Mouse (Mus musculus) lung, adult 2 months (tissue): ENCODE results near the gene Vps13d. TPM values are rescaled to one million over a fixed set of nuclear protein-coding genes. Genes with fewer than 3 reads are reported as not detected.

Experiments used
- DNase-seq: peaks from one replicate; pipeline ENCODE4 v3.0.0; 2022
- H3K4me1 ChIP-seq: fragments of 200-500 bp; 2 replicates; pipeline ENCODE4 v1.6.1; 2011; ENCODE audit warnings: low read length; ENCODE audit not compliant: control insufficient read depth, insufficient read depth
- H3K4me3 ChIP-seq: fragments of 200-500 bp; replicated peaks from 2 replicates; pipeline ENCODE3; 2011; ENCODE audit warnings: low read depth, mild to moderate bottlenecking, control low read depth, low read length; ENCODE audit errors: extremely low read depth
- CTCF ChIP-seq: fragments of 200-500 bp; IDR thresholded peaks from 2 replicates; pipeline ENCODE4 v1.5.1; 2011; ENCODE audit warnings: mild to moderate bottlenecking, low read length, control low read depth; ENCODE audit not compliant: insufficient read depth
- POLR2A ChIP-seq: fragments of 200-500 bp; IDR thresholded peaks from 2 replicates; pipeline ENCODE4 v1.6.1; 2011; ENCODE audit warnings: low read depth, mild to moderate bottlenecking, control low read depth, low read length, borderline replicate concordance; ENCODE audit errors: extremely low read depth
- WGBS: fragments of 180-500 bp; shearing (Covaris S2); methylation state at CpG from one replicate; pipeline ENCODE4 v1.1.7; 2018; 5-methylcytosine and 5-hydroxymethylcytosine counted together
- polyA plus RNA-seq: library from polyadenylated mRNA; depleted of rRNA; stranded (reverse); fragments of >200 nt; gene quantifications from 2 replicates; pipeline ENCODE4 v1.2.3, GENCODE M21; 2012; rRNA removed

Gene Vps13d
- polyA plus RNA-seq = 10.6 and 15.7 TPM in 2 replicates

GRCm38 (mm10) chr4:145194559-145195162, at the start of gene Vps13d:
Gene Vps13d, minus strand, starts transcription at chr4:145195005.
- peaks cover 5% of the 10 kb centered on the region; the same call in 1 of the 2 replicates for H3K4me1 ChIP-seq
- H3K4me3 ChIP-seq = peak within 1 kb of the TSS; percentile 77
- peak; percentile 81; the same call in 1 of the 2 replicates for TF ChIP-seq POLR2A
- peak; percentile 67 for TF ChIP-seq CTCF
- WGBS = under 1% methylated on average over 53 of the region's 53 CpGs
- DNase-seq = peak; percentile 87

GRCm38 (mm10) chr4:145242719-145243350, 48.0 kb upstream of the Vps13d start:
- no peak overlapping the region for H3K4me3 ChIP-seq
- no peak for DNase-seq
- 38% methylated on average over 1 of the region's 1 CpGs for WGBS
- H3K4me1 ChIP-seq = peaks cover 18% of the 10 kb centered on the region; the same call in 1 of the 2 replicates
- TF ChIP-seq CTCF = no peak
- TF ChIP-seq POLR2A = no peak

GRCm38 (mm10) chr4:145240723-145241231, 46.0 kb upstream of the Vps13d start:
- TF ChIP-seq CTCF (no peak), POLR2A (no peak)
- DNase-seq = peak; percentile 32
- 58% methylated on average over 4 of the region's 4 CpGs for WGBS
- peaks cover 18% of the 10 kb centered on the region; the same call in 1 of the 2 replicates for H3K4me1 ChIP-seq
- H3K4me3 ChIP-seq = no peak overlapping the region

GRCm38 (mm10) chr4:145239049-145239830, 44.4 kb upstream of the Vps13d start:
- H3K4me1 ChIP-seq = peaks cover 13% of the 10 kb centered on the region; the same call in 1 of the 2 replicates
- peak; percentile 34 for DNase-seq
- TF ChIP-seq CTCF (no peak), POLR2A (no peak)

GRCm38 (mm10) chr4:145236027-145236426, 41.2 kb upstream of the Vps13d start:
- DNase-seq = no peak
- 79% methylated on average over 7 of the region's 7 CpGs for WGBS
- Histone ChIP-seq H3K4me3 (no peak overlapping the region), H3K4me1 (peaks cover 11% of the 10 kb centered on the region; the same call in 1 of the 2 replicates)
- TF ChIP-seq POLR2A = no peak
- TF ChIP-seq CTCF = no peak

More at GRCm38 (mm10) chr4:145239049-145239830, 44.4 kb upstream of the Vps13d start:
- 14% methylated on average over 4 of the region's 4 CpGs for WGBS
- no peak overlapping the region for H3K4me3 ChIP-seq

- Histone ChIP-seq H3K4me1 (peaks cover 14% of the 10 kb centered on the region), H3K4me3 (no peak overlapping the region)
- WGBS = 38% methylated on average over 3 of the region's 3 CpGs
- no peak for DNase-seq
- TF ChIP-seq CTCF = no peak
- TF ChIP-seq POLR2A = no peak
Measured at GRCm38 (mm10) chr4:145233487-145234228, 38.9 kb upstream of the Vps13d start.

GRCm38 (mm10) chr4:145231732-145232131, 36.9 kb upstream of the Vps13d start:
- 93% methylated on average over 5 of the region's 5 CpGs for WGBS
- H3K4me1 ChIP-seq = peaks cover 14% of the 10 kb centered on the region
- H3K4me3 ChIP-seq = no peak overlapping the region
- TF ChIP-seq CTCF (no peak), POLR2A (no peak)
- DNase-seq = no peak

GRCm38 (mm10) chr4:145230647-145231046, 35.8 kb upstream of the Vps13d start:
- Histone ChIP-seq H3K4me1 (peaks cover 14% of the 10 kb centered on the region), H3K4me3 (no peak overlapping the region)
- TF ChIP-seq POLR2A = no peak
- TF ChIP-seq CTCF = no peak
- no peak for DNase-seq
- 85% methylated on average over 2 of the region's 2 CpGs for WGBS
